Mouse (Mus musculus) lung, embryonic 16.5 days (tissue): ENCODE data around the gene Adamts14. TPM values are rescaled to one million over a fixed set of nuclear protein-coding genes. Genes with fewer than 3 reads are reported as not detected.
A peak's percentile ranks its signal among the peaks of the same experiment; 100 is the strongest.

Source experiments
- ATAC-seq: fragments of 200-750 bp; cut with Nextera tagmentation; 2 replicates; pipeline ENCODE4 v1.8.0; 2017; ENCODE audit warnings: low read depth, mild to moderate bottlenecking, moderate library complexity
- H3K27ac ChIP-seq: fragments of 300-500 bp; sonication (generic); 2 replicates; pipeline ENCODE4 v1.5.1; 2014; ENCODE audit warnings: mild to moderate bottlenecking, control low read depth, low read length
- H3K27me3 ChIP-seq: fragments of 300-500 bp; sonication (generic); 2 replicates; pipeline ENCODE4 v1.6.1; 2014; ENCODE audit warnings: low read depth, low read length, mixed read lengths; ENCODE audit not compliant: control insufficient read depth, insufficient read depth
- H3K36me3 ChIP-seq: fragments of 300-500 bp; sonication (generic); 2 replicates; pipeline ENCODE4 v1.6.1; 2014; ENCODE audit warnings: low read length; ENCODE audit not compliant: control insufficient read depth, insufficient read depth
- H3K4me1 ChIP-seq: fragments of 300-500 bp; sonication (generic); replicated peaks from 2 replicates; pipeline ENCODE4 v1.6.1; 2014; ENCODE audit warnings: low read length, mixed read lengths; ENCODE audit not compliant: control insufficient read depth, insufficient read depth
- H3K4me2 ChIP-seq: fragments of 300-500 bp; sonication (generic); 2 replicates; pipeline ENCODE4 v1.6.1; 2014; ENCODE audit warnings: low read depth, low read length, control low read depth
- H3K4me3 ChIP-seq: fragments of 300-500 bp; sonication (generic); 2 replicates; pipeline ENCODE4 v1.5.1; 2014; ENCODE audit warnings: mild to moderate bottlenecking, low read length, control low read depth
- H3K9ac ChIP-seq: fragments of 300-500 bp; sonication (generic); 2 replicates; pipeline ENCODE4 v1.6.1; 2014; ENCODE audit warnings: low read length, control low read depth
- H3K9me3 ChIP-seq: fragments of 300-500 bp; sonication (generic); 2 replicates; pipeline ENCODE4 v1.6.1; 2016; ENCODE audit warnings: low read length; ENCODE audit not compliant: control insufficient read depth
- WGBS: fragments of 180-500 bp; shearing (Covaris S2); extraction: QIAGEN DNeasy Blood & Tissue Kit; methylation state at CpG from one replicate; pipeline ENCODE4 v1.1.7; 2014; 5-methylcytosine and 5-hydroxymethylcytosine counted together
- polyA plus RNA-seq: library from polyadenylated mRNA; unstranded; fragments of >200 nt; fragmentation: Nextera tagmentation; extraction: Ambion mirVana; gene quantifications from 2 replicates; pipeline ENCODE4 v1.2.1, GENCODE M21; 2015

Gene Adamts14
- polyA plus RNA-seq, 1 experiment from 2014 or later, result 2.6 TPM

- no peak for ATAC-seq
- no peak overlapping the region for H3K4me2 ChIP-seq
- H3K9ac ChIP-seq, result no peak overlapping the region
- no peaks in the 10 kb centered on the region for H3K27me3 ChIP-seq
- no peak overlapping the region for H3K4me3 ChIP-seq
- H3K9me3 ChIP-seq, result no peaks in the 10 kb centered on the region
- no peaks in the 10 kb centered on the region for H3K36me3 ChIP-seq
- 31% methylated on average over 6 of the region's 6 CpGs for WGBS
- peaks cover 4% of the 10 kb centered on the region for H3K4me1 ChIP-seq
- H3K27ac ChIP-seq, result no peak overlapping the region
These were observed 122.6 kb downstream of the Adamts14 start for GRCm38 (mm10) chr10:61150616-61151015.

DNA sequence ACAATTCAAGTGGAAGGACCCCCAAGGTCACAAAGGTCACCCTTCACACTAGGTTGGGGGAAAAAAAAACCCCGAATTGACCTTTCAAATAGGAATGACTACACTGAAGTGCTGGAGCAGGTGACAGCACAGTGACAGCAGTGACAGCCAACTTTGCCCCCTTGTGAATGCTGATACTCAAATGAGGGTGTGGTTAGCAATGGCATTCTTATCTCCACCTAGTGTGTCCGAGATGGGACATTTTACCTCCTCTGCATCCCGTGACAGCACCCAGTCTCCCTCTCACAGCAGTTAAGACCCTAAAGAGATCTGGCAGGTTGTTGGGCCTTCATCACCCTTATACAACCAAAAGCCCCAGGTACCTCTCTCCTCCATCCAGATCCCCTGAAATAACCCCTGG is 123.8 kb downstream of the Adamts14 start:
- Histone ChIP-seq H3K4me2 (no peak overlapping the region), H3K4me1 (peaks cover 8% of the 10 kb centered on the region), H3K9me3 (no peaks in the 10 kb centered on the region), H3K9ac (no peak overlapping the region), H3K27me3 (no peaks in the 10 kb centered on the region), H3K27ac (no peak overlapping the region), H3K4me3 (no peak overlapping the region), H3K36me3 (no peaks in the 10 kb centered on the region)
- no peak for ATAC-seq
- WGBS, result 73% methylated on average over 3 of the region's 3 CpGs

- WGBS, result under 1% methylated on average over 73 of the region's 82 CpGs
- Histone ChIP-seq H3K27ac (peak within 1 kb of the TSS; percentile 95), H3K4me3 (peak within 1 kb of the TSS; percentile 77), H3K27me3 (no peaks in the 10 kb centered on the region), H3K4me2 (peak within 1 kb of the TSS; percentile 99), H3K4me1 (peaks cover 8% of the 10 kb centered on the region), H3K9ac (peak within 1 kb of the TSS; percentile 87), H3K9me3 (no peaks in the 10 kb centered on the region), H3K36me3 (no peaks in the 10 kb centered on the region)
- ATAC-seq, result peak; percentile 90
These were observed 125.8 kb downstream of the Adamts14 start, which contains the start of gene Sgpl1 for GRCm38 (mm10) chr10:61147157-61148040. Gene Sgpl1 (minus strand): TSS chr10:61147703.

Other genes with a start within 250 kb of the Adamts14 start
- gene Pcbd1, start 184.1 kb downstream of the Adamts14 start, polyA plus RNA-seq, result 83.3 and 86.2 TPM in 2 replicates
- 56.4 and 56.9 TPM in 2 replicates for gene Sgpl1, start 125.7 kb downstream of the Adamts14 start, polyA plus RNA-seq
- gene Tbata, start 101.5 kb downstream of the Adamts14 start, polyA plus RNA-seq, result 7.5 and 20.5 TPM in 2 replicates
- gene Prf1, start 24.4 kb upstream of the Adamts14 start, polyA plus RNA-seq, result 0.06 TPM in 1 of 2 replicates, not detected in the other
- 49.4 and 49.9 TPM in 2 replicates for gene Pald1, start 110.1 kb upstream of the Adamts14 start, polyA plus RNA-seq
- gene Nodal, start 144.5 kb upstream of the Adamts14 start, polyA plus RNA-seq, result 0.16 and 0.20 TPM in 2 replicates
- gene Eif4ebp2, start 179.2 kb upstream of the Adamts14 start, polyA plus RNA-seq, result 58.4 and 58.5 TPM in 2 replicates
- gene Lrrc20, start 202.4 kb upstream of the Adamts14 start, polyA plus RNA-seq, result 7.5 and 8.7 TPM in 2 replicates